Mouse (Mus musculus): Measurements from ENCODE around the gene Tysnd1. TPM values are rescaled to one million over a fixed set of nuclear protein-coding genes. Genes with fewer than 3 reads are reported as not detected.

Gene Tysnd1
- polyA plus RNA-seq, 1 experiment from 2014 or later: 33.4 TPM

GRCm38 (mm10) chr10:61738126-61738525 is 42.8 kb downstream of the Tysnd1 start:
- ATAC-seq (replicated peaks; ENCODE audit: low FRiP score): no peak
- Histone ChIP-seq H3K27me3 (ENCODE audit: control insufficient read depth, insufficient read depth, low read length) (no peaks in the 10 kb centered on the region), H3K27ac (ENCODE audit: low read depth, low read length) (no peak overlapping the region), H3K36me3 (ENCODE audit: control insufficient read depth, insufficient read depth, low read length) (peaks cover 5% of the 10 kb centered on the region; the same call in 1 of the 2 replicates), H3K4me1 (replicated peaks; ENCODE audit: control insufficient read depth, insufficient read depth, low read length) (no peaks in the 10 kb centered on the region), H3K9ac (ENCODE audit: low read length) (no peak overlapping the region), H3K9me3 (ENCODE audit: control insufficient read depth, low read length) (no peaks in the 10 kb centered on the region), H3K4me2 (ENCODE audit: low read depth, low read length, severe bottlenecking) (no peak overlapping the region), H3K4me3 (ENCODE audit: low read depth, low read length) (no peak overlapping the region)
- 97% methylated on average over 4 of the region's 4 CpGs for WGBS
- no peak for DNase-seq (ENCODE audit: low spot score)

- H3K27ac ChIP-seq (ENCODE audit: low read depth, low read length): no peak overlapping the region
- ATAC-seq (replicated peaks; ENCODE audit: low FRiP score) (no peak), DNase-seq (ENCODE audit: low spot score) (no peak)
- no peaks in the 10 kb centered on the region for H3K4me1 ChIP-seq (replicated peaks; ENCODE audit: control insufficient read depth, insufficient read depth, low read length)
- H3K4me3 ChIP-seq (ENCODE audit: low read depth, low read length): no peak overlapping the region
- H3K9me3 ChIP-seq (ENCODE audit: control insufficient read depth, low read length): peaks cover 3% of the 10 kb centered on the region; the same call in 1 of the 2 replicates
- no peaks in the 10 kb centered on the region for H3K27me3 ChIP-seq (ENCODE audit: control insufficient read depth, insufficient read depth, low read length)
- peaks cover 27% of the 10 kb centered on the region for H3K36me3 ChIP-seq (ENCODE audit: control insufficient read depth, insufficient read depth, low read length)
- no peak overlapping the region for H3K9ac ChIP-seq (ENCODE audit: low read length)
- H3K4me2 ChIP-seq (ENCODE audit: low read depth, low read length, severe bottlenecking): no peak overlapping the region
- WGBS: 96% methylated on average over 1 of the region's 1 CpGs
Measured at GRCm38 (mm10) chr10:61741306-61741705, 46.0 kb downstream of the Tysnd1 start.

GRCm38 (mm10) chr10:61741873-61742272 is 46.6 kb downstream of the Tysnd1 start:
- H3K36me3 ChIP-seq (ENCODE audit: control insufficient read depth, insufficient read depth, low read length): peaks cover 33% of the 10 kb centered on the region

DNA sequence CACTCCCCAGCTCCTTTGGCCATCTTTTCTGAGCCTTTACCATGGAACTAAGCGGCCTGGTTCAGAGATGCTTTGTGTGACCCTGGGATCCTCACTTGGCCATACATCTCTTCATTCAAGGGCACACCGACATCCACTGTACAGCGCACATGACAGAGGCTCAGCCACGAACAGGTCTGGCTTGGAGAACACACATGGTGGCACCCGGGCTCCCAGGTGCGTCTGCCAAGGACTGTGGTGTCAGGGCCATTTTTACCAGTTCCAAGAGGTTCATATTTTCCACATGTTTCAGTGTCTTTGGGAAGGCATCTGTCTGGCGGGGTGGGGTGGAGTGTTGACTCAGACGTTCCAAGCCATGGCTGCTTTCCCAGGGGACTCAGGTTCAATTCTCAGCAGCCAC is 47.0 kb downstream of the Tysnd1 start:
- peaks cover 3% of the 10 kb centered on the region; the same call in 1 of the 2 replicates for H3K9me3 ChIP-seq (ENCODE audit: control insufficient read depth, low read length)
- no peaks in the 10 kb centered on the region for H3K4me1 ChIP-seq (replicated peaks; ENCODE audit: control insufficient read depth, insufficient read depth, low read length)
- H3K36me3 ChIP-seq (ENCODE audit: control insufficient read depth, insufficient read depth, low read length): peaks cover 38% of the 10 kb centered on the region
- DNase-seq (ENCODE audit: low spot score) (no peak), ATAC-seq (replicated peaks; ENCODE audit: low FRiP score) (no peak)
- H3K4me2 ChIP-seq (ENCODE audit: low read depth, low read length, severe bottlenecking): no peak overlapping the region
- H3K27me3 ChIP-seq (ENCODE audit: control insufficient read depth, insufficient read depth, low read length): no peaks in the 10 kb centered on the region
- WGBS: 94% methylated on average over 8 of the region's 8 CpGs
- no peak overlapping the region for H3K27ac ChIP-seq (ENCODE audit: low read depth, low read length)
- H3K9ac ChIP-seq (ENCODE audit: low read length): no peak overlapping the region
- no peak overlapping the region for H3K4me3 ChIP-seq (ENCODE audit: low read depth, low read length)

More at GRCm38 (mm10) chr10:61741873-61742272, 46.6 kb downstream of the Tysnd1 start:
- 86% methylated on average over 4 of the region's 4 CpGs for WGBS
- Histone ChIP-seq H3K9ac (ENCODE audit: low read length) (no peak overlapping the region), H3K27me3 (ENCODE audit: control insufficient read depth, insufficient read depth, low read length) (no peaks in the 10 kb centered on the region), H3K27ac (ENCODE audit: low read depth, low read length) (no peak overlapping the region), H3K4me3 (ENCODE audit: low read depth, low read length) (no peak overlapping the region), H3K4me1 (replicated peaks; ENCODE audit: control insufficient read depth, insufficient read depth, low read length) (no peaks in the 10 kb centered on the region), H3K4me2 (ENCODE audit: low read depth, low read length, severe bottlenecking) (no peak overlapping the region), H3K9me3 (ENCODE audit: control insufficient read depth, low read length) (peaks cover 3% of the 10 kb centered on the region; the same call in 1 of the 2 replicates)
- DNase-seq (ENCODE audit: low spot score): no peak
- ATAC-seq (replicated peaks; ENCODE audit: low FRiP score): no peak

DNA sequence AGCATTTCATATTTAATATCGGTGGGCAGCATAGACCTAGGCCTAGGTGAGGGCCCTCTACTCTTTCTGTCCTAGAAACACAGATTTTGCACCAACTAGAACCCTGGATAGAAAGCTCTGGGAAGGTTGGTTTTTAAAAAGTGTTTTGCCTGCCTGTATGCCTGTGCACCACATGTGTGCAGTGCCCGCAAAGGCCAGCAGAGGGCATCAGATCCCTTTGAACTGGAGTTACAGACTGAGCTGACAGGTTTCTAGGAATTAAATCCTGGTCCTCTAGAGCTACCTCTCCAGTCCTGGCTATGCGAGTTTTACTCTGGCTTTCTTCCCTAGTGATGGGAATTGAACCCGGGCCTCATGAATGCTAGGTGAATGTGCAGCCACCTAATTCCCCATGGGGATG is 49.8 kb downstream of the Tysnd1 start:
- Histone ChIP-seq H3K27me3 (ENCODE audit: control insufficient read depth, insufficient read depth, low read length) (no peaks in the 10 kb centered on the region), H3K4me1 (replicated peaks; ENCODE audit: control insufficient read depth, insufficient read depth, low read length) (no peaks in the 10 kb centered on the region), H3K36me3 (ENCODE audit: control insufficient read depth, insufficient read depth, low read length) (peaks cover 47% of the 10 kb centered on the region), H3K4me2 (ENCODE audit: low read depth, low read length, severe bottlenecking) (no peak overlapping the region), H3K4me3 (ENCODE audit: low read depth, low read length) (no peak overlapping the region), H3K9ac (ENCODE audit: low read length) (no peak overlapping the region), H3K27ac (ENCODE audit: low read depth, low read length) (no peak overlapping the region), H3K9me3 (ENCODE audit: control insufficient read depth, low read length) (peaks cover 3% of the 10 kb centered on the region; the same call in 1 of the 2 replicates)
- DNase-seq (ENCODE audit: low spot score): peak; percentile 67
- WGBS: 93% methylated on average over 4 of the region's 4 CpGs
- ATAC-seq (replicated peaks; ENCODE audit: low FRiP score): no peak

GRCm38 (mm10) chr10:61747302-61747701 is 52.0 kb downstream of the Tysnd1 start:
- H3K36me3 ChIP-seq (ENCODE audit: control insufficient read depth, insufficient read depth, low read length): peaks cover 54% of the 10 kb centered on the region
- no peak overlapping the region for H3K4me3 ChIP-seq (ENCODE audit: low read depth, low read length)
- no peaks in the 10 kb centered on the region for H3K4me1 ChIP-seq (replicated peaks; ENCODE audit: control insufficient read depth, insufficient read depth, low read length)
- peaks cover 3% of the 10 kb centered on the region; the same call in 1 of the 2 replicates for H3K9me3 ChIP-seq (ENCODE audit: control insufficient read depth, low read length)
- ATAC-seq (replicated peaks; ENCODE audit: low FRiP score): no peak
- no peak for DNase-seq (ENCODE audit: low spot score)
- no peaks in the 10 kb centered on the region for H3K27me3 ChIP-seq (ENCODE audit: control insufficient read depth, insufficient read depth, low read length)
- 94% methylated on average over 13 of the region's 13 CpGs for WGBS
- H3K27ac ChIP-seq (ENCODE audit: low read depth, low read length): no peak overlapping the region
- no peak overlapping the region for H3K9ac ChIP-seq (ENCODE audit: low read length)
- no peak overlapping the region for H3K4me2 ChIP-seq (ENCODE audit: low read depth, low read length, severe bottlenecking)

DNA sequence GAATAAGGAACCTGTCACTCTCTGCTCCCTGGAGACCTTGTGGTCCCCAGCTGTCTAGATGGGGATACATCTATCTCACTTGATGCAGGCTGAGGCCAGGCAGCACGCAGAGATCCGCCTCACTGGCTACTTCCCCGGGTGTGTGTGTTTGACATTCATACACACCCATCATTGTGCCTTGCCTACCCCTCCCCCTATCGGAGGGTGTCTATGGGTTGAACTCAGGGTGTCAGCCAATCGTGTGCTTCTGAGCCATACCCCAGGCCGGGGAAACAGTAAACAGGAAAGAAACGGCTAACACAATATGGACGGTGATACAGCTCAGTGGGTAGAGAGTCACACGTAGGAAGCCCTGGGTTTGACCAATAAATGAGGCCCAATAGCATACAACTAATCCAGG is 54.7 kb downstream of the Tysnd1 start:
- Histone ChIP-seq H3K9ac (ENCODE audit: low read length) (no peak overlapping the region), H3K9me3 (ENCODE audit: control insufficient read depth, low read length) (peaks cover 3% of the 10 kb centered on the region; the same call in 1 of the 2 replicates), H3K27ac (ENCODE audit: low read depth, low read length) (no peak overlapping the region), H3K4me2 (ENCODE audit: low read depth, low read length, severe bottlenecking) (no peak overlapping the region), H3K36me3 (ENCODE audit: control insufficient read depth, insufficient read depth, low read length) (peaks cover 43% of the 10 kb centered on the region), H3K27me3 (ENCODE audit: control insufficient read depth, insufficient read depth, low read length) (no peaks in the 10 kb centered on the region), H3K4me1 (replicated peaks; ENCODE audit: control insufficient read depth, insufficient read depth, low read length) (no peaks in the 10 kb centered on the region), H3K4me3 (ENCODE audit: low read depth, low read length) (no peak overlapping the region)
- 88% methylated on average over 9 of the region's 9 CpGs for WGBS
- DNase-seq (ENCODE audit: low spot score) (no peak), ATAC-seq (replicated peaks; ENCODE audit: low FRiP score) (no peak)

- Histone ChIP-seq H3K4me2 (ENCODE audit: low read depth, low read length, severe bottlenecking) (no peak overlapping the region), H3K27ac (ENCODE audit: low read depth, low read length) (no peak overlapping the region), H3K4me1 (replicated peaks; ENCODE audit: control insufficient read depth, insufficient read depth, low read length) (no peaks in the 10 kb centered on the region), H3K27me3 (ENCODE audit: control insufficient read depth, insufficient read depth, low read length) (no peaks in the 10 kb centered on the region), H3K9me3 (ENCODE audit: control insufficient read depth, low read length) (no peaks in the 10 kb centered on the region), H3K9ac (ENCODE audit: low read length) (no peak overlapping the region), H3K4me3 (ENCODE audit: low read depth, low read length) (no peak overlapping the region), H3K36me3 (ENCODE audit: control insufficient read depth, insufficient read depth, low read length) (peaks cover 29% of the 10 kb centered on the region)
- 88% methylated on average over 20 of the region's 20 CpGs for WGBS
- no peak for DNase-seq (ENCODE audit: low spot score)
- no peak for ATAC-seq (replicated peaks; ENCODE audit: low FRiP score)
Measured at GRCm38 (mm10) chr10:61751534-61752219, 56.4 kb downstream of the Tysnd1 start.

All from forebrain, embryonic 11.5 days (tissue).